Mouse (Mus musculus) testis, adult 2 months (tissue): ENCODE data around the gene Trp73.

ENCODE experiments used
- CTCF ChIP-seq: fragments of 200-500 bp; IDR thresholded peaks from 2 replicates; pipeline ENCODE4 v1.5.1; 2012; ENCODE audit warnings: low read depth, mild to moderate bottlenecking, inconsistent platforms, low read length, moderate library complexity; ENCODE audit not compliant: control insufficient read depth, insufficient read depth, insufficient replicate concordance
- POLR2A ChIP-seq: fragments of 200-500 bp; IDR thresholded peaks from 2 replicates; pipeline ENCODE4 v1.6.1; 2012; ENCODE audit warnings: low read depth, mild to moderate bottlenecking, inconsistent platforms, low read length, moderate library complexity; ENCODE audit not compliant: control insufficient read depth

DNA sequence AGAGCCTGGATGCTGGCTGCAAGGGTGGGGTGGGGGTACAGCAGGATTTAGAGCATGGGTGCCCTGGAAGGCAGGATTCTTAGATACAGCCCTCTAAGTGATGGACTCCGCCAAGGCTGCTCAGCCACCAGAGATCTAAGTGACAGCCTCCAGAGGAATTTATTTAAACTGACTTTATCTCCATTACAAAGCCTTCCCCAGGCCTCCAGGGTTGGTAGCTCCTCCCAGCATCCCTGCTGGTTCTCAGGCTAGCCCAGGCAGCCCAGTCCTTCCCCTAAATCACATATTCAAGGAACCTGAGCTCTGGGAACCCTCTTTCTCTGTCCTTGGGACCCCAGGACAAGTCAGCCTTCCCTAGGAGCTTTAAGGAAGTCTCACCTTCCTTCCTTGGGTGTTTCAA, 58.0 kb downstream of the Trp73 start:
- no peak for TF ChIP-seq CTCF
- TF ChIP-seq POLR2A: no peak
